Mouse (Mus musculus): ENCODE results near the gene Kcna7. TPM values are rescaled to one million over a fixed set of nuclear protein-coding genes. Genes with fewer than 3 reads are reported as not detected.

Gene Kcna7
- polyA plus RNA-seq, 1 experiment from 2014 or later, result not detected

GRCm38 (mm10) chr7:45434203-45435015, 29.0 kb downstream of the Kcna7 start, which contains the start of gene Gys1:
Gys1 (plus strand) TSS chr7:45434844.
- no peaks in the 10 kb centered on the region for H3K9me3 ChIP-seq (ENCODE audit: control insufficient read depth, low read length)
- peak; percentile 97 for ATAC-seq (ENCODE audit: low FRiP score, low TSS enrichment)
- H3K27me3 ChIP-seq (ENCODE audit: control insufficient read depth, insufficient read depth, low read length), result no peaks in the 10 kb centered on the region
- peaks cover 28% of the 10 kb centered on the region for H3K36me3 ChIP-seq (ENCODE audit: control insufficient read depth, insufficient read depth, low read length)
- H3K9ac ChIP-seq (ENCODE audit: low read depth, low read length), result peak within 1 kb of the TSS; percentile 82
- peak within 1 kb of the TSS; percentile 94 for H3K4me3 ChIP-seq (ENCODE audit: low read length)
- H3K27ac ChIP-seq (ENCODE audit: low read depth, low read length), result peak within 1 kb of the TSS; percentile 86
- H3K4me2 ChIP-seq (replicated peaks; ENCODE audit: low read depth, low read length), result peak within 1 kb of the TSS; percentile 97
- H3K4me1 ChIP-seq (ENCODE audit: control insufficient read depth, insufficient read depth, low read length), result peaks cover 35% of the 10 kb centered on the region
- under 1% methylated on average over 45 of the region's 45 CpGs for WGBS

- H3K4me2 ChIP-seq (replicated peaks; ENCODE audit: low read depth, low read length), result peak overlapping the region; percentile 65
- H3K27ac ChIP-seq (ENCODE audit: low read depth, low read length), result peak overlapping the region; percentile 48; the same call in 1 of the 2 replicates
- ATAC-seq (ENCODE audit: low FRiP score, low TSS enrichment), result peak; percentile 0; the same call in 1 of the 2 replicates
- H3K27me3 ChIP-seq (ENCODE audit: control insufficient read depth, insufficient read depth, low read length), result no peaks in the 10 kb centered on the region
- no peaks in the 10 kb centered on the region for H3K9me3 ChIP-seq (ENCODE audit: control insufficient read depth, low read length)
- H3K4me3 ChIP-seq (ENCODE audit: low read length), result peak overlapping the region; percentile 94
- peaks cover 35% of the 10 kb centered on the region for H3K4me1 ChIP-seq (ENCODE audit: control insufficient read depth, insufficient read depth, low read length)
- peak overlapping the region; percentile 75 for H3K9ac ChIP-seq (ENCODE audit: low read depth, low read length)
- WGBS, result under 1% methylated on average over 16 of the region's 16 CpGs
- H3K36me3 ChIP-seq (ENCODE audit: control insufficient read depth, insufficient read depth, low read length), result peaks cover 26% of the 10 kb centered on the region
These were observed 29.6 kb downstream of the Kcna7 start for GRCm38 (mm10) chr7:45435038-45435437.

- H3K4me1 ChIP-seq (ENCODE audit: control insufficient read depth, insufficient read depth, low read length), result peaks cover 35% of the 10 kb centered on the region
- H3K4me2 ChIP-seq (replicated peaks; ENCODE audit: low read depth, low read length), result no peak overlapping the region
- H3K27me3 ChIP-seq (ENCODE audit: control insufficient read depth, insufficient read depth, low read length), result no peaks in the 10 kb centered on the region
- H3K9ac ChIP-seq (ENCODE audit: low read depth, low read length), result no peak overlapping the region
- peaks cover 20% of the 10 kb centered on the region for H3K36me3 ChIP-seq (ENCODE audit: control insufficient read depth, insufficient read depth, low read length)
- WGBS, result 95% methylated on average over 5 of the region's 5 CpGs
- no peak overlapping the region for H3K4me3 ChIP-seq (ENCODE audit: low read length)
- H3K27ac ChIP-seq (ENCODE audit: low read depth, low read length), result no peak overlapping the region
- no peaks in the 10 kb centered on the region for H3K9me3 ChIP-seq (ENCODE audit: control insufficient read depth, low read length)
- no peak for ATAC-seq (ENCODE audit: low FRiP score, low TSS enrichment)
These were observed 31.0 kb downstream of the Kcna7 start for GRCm38 (mm10) chr7:45436444-45436843.

DNA sequence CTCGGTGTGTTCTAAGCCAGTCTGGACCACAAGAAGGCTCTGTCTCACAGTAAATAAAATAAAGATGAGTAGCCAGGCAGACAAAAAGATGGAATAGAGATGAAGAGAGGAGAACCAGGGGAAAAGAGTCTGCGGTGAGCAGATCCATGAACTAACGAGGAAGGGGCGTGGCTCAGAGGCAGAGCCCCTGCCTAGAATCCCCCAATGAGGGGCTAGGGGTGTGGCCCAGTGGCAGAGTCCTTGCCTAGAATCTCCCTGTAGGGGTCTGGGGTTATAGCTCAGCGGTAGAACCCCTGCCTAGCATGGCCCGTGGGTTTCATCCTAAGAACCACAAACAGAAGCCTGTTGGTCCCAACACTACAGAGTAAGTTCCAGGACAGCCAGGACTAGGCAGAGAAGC, 31.6 kb downstream of the Kcna7 start:
- H3K27me3 ChIP-seq (ENCODE audit: control insufficient read depth, insufficient read depth, low read length), result no peaks in the 10 kb centered on the region
- no peak overlapping the region for H3K4me2 ChIP-seq (replicated peaks; ENCODE audit: low read depth, low read length)
- no peak overlapping the region for H3K27ac ChIP-seq (ENCODE audit: low read depth, low read length)
- WGBS, result 32% methylated on average over 6 of the region's 6 CpGs
- no peak overlapping the region for H3K4me3 ChIP-seq (ENCODE audit: low read length)
- peaks cover 17% of the 10 kb centered on the region for H3K36me3 ChIP-seq (ENCODE audit: control insufficient read depth, insufficient read depth, low read length)
- H3K4me1 ChIP-seq (ENCODE audit: control insufficient read depth, insufficient read depth, low read length), result peaks cover 35% of the 10 kb centered on the region
- H3K9me3 ChIP-seq (ENCODE audit: control insufficient read depth, low read length), result no peaks in the 10 kb centered on the region
- ATAC-seq (ENCODE audit: low FRiP score, low TSS enrichment), result no peak
- H3K9ac ChIP-seq (ENCODE audit: low read depth, low read length), result no peak overlapping the region

GRCm38 (mm10) chr7:45437521-45438276, 32.2 kb downstream of the Kcna7 start, which contains the start of gene Ruvbl2:
Ruvbl2 (minus strand) TSS chr7:45438096.
- Histone ChIP-seq H3K27ac (ENCODE audit: low read depth, low read length) (no peak within 1 kb of the TSS), H3K9ac (ENCODE audit: low read depth, low read length) (peak within 1 kb of the TSS; percentile 2; the same call in 1 of the 2 replicates)

DNA sequence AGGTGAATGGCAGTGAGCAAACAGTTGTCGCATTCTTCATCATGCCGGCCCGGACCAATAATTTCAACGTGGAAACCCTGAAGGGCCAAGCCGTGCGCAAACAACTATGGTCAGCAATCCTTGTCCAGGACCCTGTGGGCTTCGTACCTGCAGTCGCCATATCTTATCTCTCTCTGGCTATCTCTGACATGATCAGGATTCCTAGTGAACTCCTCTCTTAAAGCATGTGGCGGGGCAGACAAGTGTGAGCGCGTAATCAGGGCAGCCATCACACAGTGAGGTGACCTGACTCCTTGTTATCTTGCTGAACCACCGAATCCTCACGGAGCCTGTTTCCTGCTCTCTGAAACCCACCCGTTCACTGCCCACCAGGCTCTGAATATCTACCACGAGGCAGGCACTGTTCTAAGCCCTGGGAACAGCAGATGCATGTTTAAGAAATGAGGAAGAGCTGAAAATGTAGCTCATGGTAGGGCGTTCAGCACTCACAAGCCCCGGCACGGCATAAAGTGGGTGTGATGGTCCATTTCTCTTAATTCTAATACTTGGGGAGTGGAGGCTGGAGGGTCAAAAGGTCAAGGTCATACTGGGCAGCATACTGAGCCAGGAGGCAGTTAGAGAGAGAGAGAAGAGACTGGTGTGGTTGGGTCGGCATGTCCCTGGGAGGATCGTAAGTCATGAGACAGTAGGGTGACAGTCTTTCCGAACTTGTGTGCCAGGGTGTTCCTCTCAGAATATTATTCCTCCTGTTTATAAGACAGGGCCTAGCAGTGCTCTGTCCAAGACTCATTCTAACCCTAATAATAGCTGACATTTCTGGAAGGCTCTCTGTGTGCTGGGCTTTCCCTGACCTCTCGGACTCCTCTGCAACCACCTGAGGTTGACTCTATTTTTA, 38.3 kb downstream of the Kcna7 start:
- ATAC-seq (ENCODE audit: low FRiP score, low TSS enrichment), result no peak
- H3K4me3 ChIP-seq (ENCODE audit: low read length), result no peak overlapping the region
- H3K36me3 ChIP-seq (ENCODE audit: control insufficient read depth, insufficient read depth, low read length), result peaks cover 53% of the 10 kb centered on the region
- no peak overlapping the region for H3K4me2 ChIP-seq (replicated peaks; ENCODE audit: low read depth, low read length)
- H3K9ac ChIP-seq (ENCODE audit: low read depth, low read length), result no peak overlapping the region
- no peaks in the 10 kb centered on the region for H3K27me3 ChIP-seq (ENCODE audit: control insufficient read depth, insufficient read depth, low read length)
- no peaks in the 10 kb centered on the region for H3K9me3 ChIP-seq (ENCODE audit: control insufficient read depth, low read length)
- H3K4me1 ChIP-seq (ENCODE audit: control insufficient read depth, insufficient read depth, low read length), result 0 out of 2 replicates have a peak, but pooled peaks cover 3% of the 10 kb centered on the region
- H3K27ac ChIP-seq (ENCODE audit: low read depth, low read length), result no peak overlapping the region
- WGBS, result 86% methylated on average over 22 of the region's 22 CpGs

More at GRCm38 (mm10) chr7:45437521-45438276, 32.2 kb downstream of the Kcna7 start, which contains the start of gene Ruvbl2:
- 24% methylated on average over 19 of the region's 19 CpGs for WGBS
- ATAC-seq (ENCODE audit: low FRiP score, low TSS enrichment), result no peak
- no peaks in the 10 kb centered on the region for H3K9me3 ChIP-seq (ENCODE audit: control insufficient read depth, low read length)
- no peaks in the 10 kb centered on the region for H3K27me3 ChIP-seq (ENCODE audit: control insufficient read depth, insufficient read depth, low read length)
- no peak within 1 kb of the TSS for H3K4me3 ChIP-seq (ENCODE audit: low read length)
- H3K4me1 ChIP-seq (ENCODE audit: control insufficient read depth, insufficient read depth, low read length), result peaks cover 34% of the 10 kb centered on the region
- peak within 1 kb of the TSS; percentile 19 for H3K4me2 ChIP-seq (replicated peaks; ENCODE audit: low read depth, low read length)
- H3K36me3 ChIP-seq (ENCODE audit: control insufficient read depth, insufficient read depth, low read length), result peaks cover 20% of the 10 kb centered on the region

DNA sequence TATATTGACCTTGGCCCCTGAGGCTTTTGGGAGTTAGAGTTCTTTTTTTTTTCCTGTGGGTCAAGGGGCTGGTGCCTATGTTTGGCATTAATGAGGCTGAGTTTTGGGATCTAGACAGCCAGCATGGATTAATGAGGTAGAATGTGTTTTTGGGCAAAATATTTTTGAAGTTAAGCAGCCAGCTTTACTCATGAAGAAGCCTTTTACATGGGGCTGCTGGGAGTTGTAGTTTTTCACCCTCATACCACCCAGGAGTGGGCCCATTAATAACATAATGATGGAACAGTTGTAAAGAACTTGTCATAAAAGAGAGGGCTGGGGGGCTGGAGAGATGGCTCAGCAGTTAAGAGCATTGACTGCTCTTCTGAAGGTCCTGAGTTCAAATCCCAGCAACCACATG, 41.1 kb downstream of the Kcna7 start:
- no peaks in the 10 kb centered on the region for H3K27me3 ChIP-seq (ENCODE audit: control insufficient read depth, insufficient read depth, low read length)

DNA sequence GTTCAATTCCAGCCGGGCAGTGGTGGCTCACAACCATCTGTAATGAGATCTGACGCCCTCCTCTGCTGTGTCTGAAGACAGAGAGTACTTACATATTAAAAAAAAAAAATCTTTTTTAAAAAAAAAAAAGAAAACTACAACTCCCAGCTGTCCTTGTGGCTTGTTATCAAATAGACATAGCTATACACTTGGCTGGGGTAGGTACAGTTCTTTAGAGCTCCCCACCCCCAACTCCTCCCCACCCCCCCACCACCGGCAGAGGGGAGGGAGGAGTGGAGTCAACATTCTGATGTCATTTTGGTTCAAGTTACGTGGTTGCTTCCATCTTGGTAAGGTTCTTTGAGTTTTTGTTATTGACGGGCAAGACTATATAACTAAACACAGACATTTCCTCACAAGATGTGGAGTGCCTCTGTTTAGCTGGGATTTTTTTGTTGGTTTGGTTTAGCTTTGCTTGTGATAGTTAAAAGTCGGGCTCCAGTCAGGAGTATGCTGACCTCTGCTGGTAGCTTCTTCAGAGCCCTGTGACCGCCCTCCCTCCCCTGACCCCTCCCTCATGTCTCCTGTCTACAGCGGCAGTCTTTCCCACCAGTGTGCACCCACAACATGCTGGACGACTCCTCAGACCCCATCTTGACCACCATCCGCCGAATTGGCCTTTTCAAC, 42.0 kb downstream of the Kcna7 start:
- WGBS, result 34% methylated on average over 11 of the region's 11 CpGs
- H3K27ac ChIP-seq (ENCODE audit: low read depth, low read length), result no peak overlapping the region
- no peaks in the 10 kb centered on the region for H3K27me3 ChIP-seq (ENCODE audit: control insufficient read depth, insufficient read depth, low read length)
- 0 out of 2 replicates have a peak, but pooled peaks cover 3% of the 10 kb centered on the region for H3K4me1 ChIP-seq (ENCODE audit: control insufficient read depth, insufficient read depth, low read length)
- H3K4me2 ChIP-seq (replicated peaks; ENCODE audit: low read depth, low read length), result no peak overlapping the region
- no peak overlapping the region for H3K4me3 ChIP-seq (ENCODE audit: low read length)
- no peaks in the 10 kb centered on the region for H3K9me3 ChIP-seq (ENCODE audit: control insufficient read depth, low read length)
- ATAC-seq (ENCODE audit: low FRiP score, low TSS enrichment), result no peak
- peaks cover 53% of the 10 kb centered on the region for H3K36me3 ChIP-seq (ENCODE audit: control insufficient read depth, insufficient read depth, low read length)
- no peak overlapping the region for H3K9ac ChIP-seq (ENCODE audit: low read depth, low read length)

More for the DNA sequence above, 41.1 kb downstream of the Kcna7 start:
- H3K9me3 ChIP-seq (ENCODE audit: control insufficient read depth, low read length), result no peaks in the 10 kb centered on the region
- 0 out of 2 replicates have a peak, but pooled peaks cover 3% of the 10 kb centered on the region for H3K4me1 ChIP-seq (ENCODE audit: control insufficient read depth, insufficient read depth, low read length)
- no peak overlapping the region for H3K9ac ChIP-seq (ENCODE audit: low read depth, low read length)
- no peak overlapping the region for H3K4me3 ChIP-seq (ENCODE audit: low read length)
- H3K36me3 ChIP-seq (ENCODE audit: control insufficient read depth, insufficient read depth, low read length), result peaks cover 49% of the 10 kb centered on the region
- no peak overlapping the region for H3K27ac ChIP-seq (ENCODE audit: low read depth, low read length)
- no peak overlapping the region for H3K4me2 ChIP-seq (replicated peaks; ENCODE audit: low read depth, low read length)
- no peak for ATAC-seq (ENCODE audit: low FRiP score, low TSS enrichment)
